Mouse (Mus musculus) cerebellum, adult 18-20 months (tissue): Measurements from ENCODE around the gene Maml1.

Experiments used
- DNase-seq, 2 experiments: peaks; one replicate each; pipeline ENCODE4 v3.0.0; 2021

The Maml1 gene

DNA sequence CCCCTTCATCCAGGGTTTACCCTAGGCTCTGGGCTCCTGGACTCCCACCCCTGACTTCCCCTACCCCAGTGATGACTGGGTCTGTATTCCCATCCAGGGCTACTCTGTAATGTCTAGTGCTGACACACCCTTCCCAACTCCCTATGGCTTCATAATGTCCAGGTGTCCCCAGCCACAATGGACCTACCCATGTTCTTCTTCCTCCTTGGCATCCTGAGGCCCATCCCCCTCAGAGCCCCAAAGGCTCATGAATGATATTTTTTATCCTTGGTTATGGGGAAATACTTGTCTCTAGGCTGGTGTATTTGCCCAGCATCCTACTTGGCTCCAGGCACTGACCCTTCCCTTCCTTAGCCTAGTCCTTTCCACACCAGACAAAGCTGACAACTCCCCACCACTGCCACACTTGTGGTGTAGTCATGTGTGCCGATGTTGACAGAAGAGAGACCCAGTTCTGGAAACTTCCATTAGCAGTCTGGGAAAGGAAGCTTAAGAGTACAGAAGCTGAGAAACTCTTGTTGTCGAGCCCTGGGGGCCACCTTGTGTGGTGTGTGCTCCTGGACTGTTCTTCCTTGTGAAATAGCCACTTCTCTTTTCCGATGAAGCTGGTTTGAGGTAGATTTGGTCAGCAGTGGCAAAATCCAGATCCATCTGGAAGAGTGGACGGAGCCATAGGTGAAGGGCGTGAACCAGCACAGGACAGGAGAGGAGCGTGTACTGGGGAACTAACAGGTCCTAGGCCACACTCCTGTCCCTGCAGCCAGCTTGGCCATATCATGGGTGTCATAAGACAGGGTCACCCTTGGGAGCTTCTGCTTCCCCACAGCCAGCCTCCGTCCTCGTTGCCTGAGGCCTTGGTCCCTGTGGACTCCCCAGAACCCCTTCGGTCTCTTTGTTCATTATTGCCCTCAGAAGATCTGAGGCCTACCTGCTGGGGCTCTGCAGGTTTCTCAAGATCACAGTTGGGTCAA, 53.0 kb downstream of the Maml1 start:
- DNase-seq = no peak

- no peak for DNase-seq
Measured at GRCm38 (mm10) chr11:50238324-50238723, 53.8 kb downstream of the Maml1 start, which contains the start of gene Ltc4s. Gene Ltc4s, minus strand, starts transcription at chr11:50238616.

DNA sequence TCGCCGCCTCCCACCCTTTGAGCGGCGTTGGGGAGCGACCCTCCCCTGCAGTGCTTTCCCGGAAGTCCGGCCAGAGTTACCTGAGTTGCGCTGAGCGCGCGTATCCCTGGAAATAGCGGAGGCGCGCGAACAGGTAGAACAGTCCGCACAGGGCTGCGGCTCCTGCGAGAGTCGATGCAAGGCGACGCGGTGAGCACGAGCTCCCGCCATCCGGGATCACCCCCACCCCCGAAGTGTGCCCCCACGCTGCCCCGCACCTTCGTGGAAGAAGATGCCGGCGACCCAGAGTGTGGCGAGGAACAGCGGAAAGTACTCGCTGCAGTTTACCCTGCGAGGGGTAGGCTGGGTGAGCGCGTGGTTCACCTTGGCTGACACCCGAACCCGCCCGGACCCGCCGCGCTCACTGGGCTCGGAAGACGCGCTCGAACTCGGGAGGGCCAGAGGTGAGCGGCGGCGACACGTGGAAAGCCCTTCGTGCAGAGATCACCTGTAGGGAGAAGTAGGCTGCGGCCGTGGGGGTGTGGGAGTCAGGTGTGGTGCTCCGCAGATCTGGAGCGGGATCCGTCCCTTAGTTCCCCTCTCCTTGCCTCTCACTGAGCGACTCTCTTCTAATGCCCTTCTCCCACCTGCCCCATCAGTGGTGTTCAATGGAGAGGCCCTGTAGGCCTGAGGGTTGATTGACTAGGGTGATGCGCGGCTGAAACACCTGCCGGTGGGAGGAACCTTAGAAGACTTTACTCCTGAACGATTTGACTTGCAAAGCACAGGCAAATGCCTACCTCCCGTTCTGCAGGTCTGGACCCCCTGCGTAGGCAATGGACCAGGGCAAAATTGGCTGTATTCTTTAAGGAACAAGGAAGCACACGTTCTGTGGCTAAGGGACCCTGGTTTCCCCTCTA, 54.9 kb downstream of the Maml1 start:
- DNase-seq = no peak

DNA sequence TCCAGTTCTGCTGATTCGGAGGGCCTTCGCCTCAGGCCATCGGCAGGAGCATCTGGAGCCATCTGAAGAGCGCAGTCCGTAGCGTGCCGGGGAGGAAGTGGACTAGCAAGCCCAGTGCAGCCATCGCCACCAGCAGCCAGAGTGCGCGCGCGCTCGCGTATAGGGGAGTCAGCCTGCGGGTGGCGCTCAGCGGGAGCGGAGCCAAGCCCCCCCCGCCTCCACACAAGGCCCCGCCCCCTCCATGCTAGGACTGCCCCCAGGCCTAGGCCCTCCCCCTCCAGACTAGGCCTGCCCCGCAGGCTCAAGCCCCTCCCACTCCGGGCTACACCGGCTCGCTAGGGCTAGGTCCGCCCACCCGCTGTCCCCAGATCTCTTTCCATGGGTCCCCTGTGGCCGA, 55.6 kb downstream of the Maml1 start:
- peak; percentile 76 to 78 for DNase-seq

DNA sequence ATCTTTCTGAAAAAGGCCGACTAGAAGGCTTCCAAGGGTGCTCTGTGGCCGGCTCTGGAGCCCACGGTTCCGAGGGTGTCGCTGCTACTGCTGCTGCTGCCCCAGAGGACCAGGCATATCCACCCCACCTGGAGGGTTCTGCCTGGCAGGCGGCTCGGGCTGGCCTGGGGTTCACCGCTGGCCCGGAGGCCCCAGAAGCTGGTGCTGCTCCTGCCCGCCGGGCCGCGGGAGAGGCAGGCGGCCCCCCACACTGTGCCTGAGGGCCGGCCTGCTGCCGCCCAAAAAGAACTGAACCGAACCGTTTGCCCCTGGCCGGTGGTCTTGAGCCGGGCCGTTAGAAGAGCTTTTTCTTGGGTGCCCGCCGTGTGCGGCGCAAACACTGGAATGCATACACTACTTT, 57.5 kb downstream of the Maml1 start:
- no peak for DNase-seq

GRCm38 (mm10) chr11:50233993-50234392, 58.1 kb downstream of the Maml1 start:
- no peak for DNase-seq

DNA sequence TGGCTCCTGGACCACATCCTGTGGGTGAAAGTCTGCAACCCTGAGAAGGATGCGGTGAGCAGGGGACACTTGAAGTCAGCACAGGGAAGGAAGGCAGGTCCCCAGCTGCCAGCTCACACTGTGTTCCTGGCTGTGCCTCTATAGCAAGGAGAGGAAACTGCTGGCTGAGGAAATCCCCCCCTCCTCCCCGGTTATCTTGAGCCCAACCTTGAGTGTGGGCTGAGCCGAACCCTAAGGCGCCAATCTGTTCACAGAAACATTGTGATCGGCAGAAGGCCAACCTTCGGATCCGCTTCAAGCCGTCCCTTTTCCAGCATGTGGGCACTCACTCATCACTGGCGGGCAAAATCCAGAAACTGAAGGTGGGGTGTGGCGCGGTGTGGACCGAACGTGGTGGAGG, 59.1 kb downstream of the Maml1 start:
- no peak for DNase-seq

DNA sequence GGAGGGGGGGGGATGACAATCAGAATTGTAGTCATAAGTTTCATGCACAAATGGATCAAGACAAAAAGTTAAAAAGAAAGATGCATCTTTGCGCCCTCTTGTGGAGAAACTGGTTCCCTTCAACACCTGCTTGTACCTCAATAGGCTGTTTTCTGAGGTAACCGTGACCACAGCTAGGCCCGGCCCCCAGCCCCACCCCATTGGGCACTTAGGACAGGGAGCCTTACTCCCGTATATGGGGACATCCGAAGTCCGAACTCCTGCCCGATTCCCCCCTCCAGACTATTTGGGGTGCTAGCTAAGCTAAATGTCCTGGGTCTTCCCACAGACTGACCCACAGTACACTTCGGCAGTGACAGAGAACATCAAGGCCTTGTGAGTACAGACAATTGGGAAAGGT, 60.7 kb downstream of the Maml1 start:
- peak; percentile 70 to 71 for DNase-seq

GRCm38 (mm10) chr11:50230481-50231304, 61.4 kb downstream of the Maml1 start:
- peak in 1 of 2 experiments; percentile 46 for DNase-seq

GRCm38 (mm10) chr11:50229252-50229910, 62.7 kb downstream of the Maml1 start:
- DNase-seq = peak; percentile 92 to 94

DNA sequence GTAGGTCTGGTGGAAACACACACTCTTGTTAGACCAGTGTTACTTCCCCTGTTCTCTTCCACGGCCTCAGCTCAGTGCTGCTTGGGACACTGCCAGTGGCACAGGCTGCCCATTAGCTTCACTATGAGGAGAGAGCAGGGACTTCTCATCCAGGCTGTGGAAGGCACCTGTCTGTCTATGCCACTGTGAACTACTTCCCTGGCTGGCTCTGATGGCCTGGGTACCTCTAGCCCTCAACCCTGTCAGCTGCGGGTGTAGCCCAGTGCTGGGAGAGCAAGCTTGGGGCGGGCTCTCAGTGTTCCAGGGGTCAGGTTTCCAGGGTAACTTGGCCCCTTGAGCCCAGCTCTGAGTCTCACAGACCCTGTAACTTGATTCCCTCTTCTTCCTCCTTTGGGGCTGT, 63.3 kb downstream of the Maml1 start:
- DNase-seq = peak; percentile 70 to 76

GRCm38 (mm10) chr11:50227736-50228135, 64.4 kb downstream of the Maml1 start:
- peak; percentile 79 to 86 for DNase-seq

DNA sequence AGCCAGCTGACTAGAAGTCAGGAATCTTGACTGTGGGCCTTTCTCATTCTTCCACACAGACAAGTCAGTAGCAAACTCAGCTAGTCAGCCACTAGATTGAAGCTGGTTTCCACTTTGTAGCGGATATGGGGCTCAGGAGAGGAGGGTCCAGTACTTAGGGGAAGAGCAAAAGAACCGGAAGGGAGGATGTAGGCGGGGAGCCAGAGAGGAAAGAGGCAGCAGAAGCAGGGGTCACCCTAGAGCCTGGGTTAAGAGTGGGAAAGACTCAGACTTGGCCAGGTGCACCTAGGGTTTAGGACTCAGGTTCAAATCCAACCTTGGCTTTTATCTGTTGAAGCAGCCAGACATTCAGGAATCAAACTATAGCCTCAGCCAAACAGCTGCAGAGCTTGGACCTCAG, 64.9 kb downstream of the Maml1 start:
- no peak for DNase-seq

DNA sequence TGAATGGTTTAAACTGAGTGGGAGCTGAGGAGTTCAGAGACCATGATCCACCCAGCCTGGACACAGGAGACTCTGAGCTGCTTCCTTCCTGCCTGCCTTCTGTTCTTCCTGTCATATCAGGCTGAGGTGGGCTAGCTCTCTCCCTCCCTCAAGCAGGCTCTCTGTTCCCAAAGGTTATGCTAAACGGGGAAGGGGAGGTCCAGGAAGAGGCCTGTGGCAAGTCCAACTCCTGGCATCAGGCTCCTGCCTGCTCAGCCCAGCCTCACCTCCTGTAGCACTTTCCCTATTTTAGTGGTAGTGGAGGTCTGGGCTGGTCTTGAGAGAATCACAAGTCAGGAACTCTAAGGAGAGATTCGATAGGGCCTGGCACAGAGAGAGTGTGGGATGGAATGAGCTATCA, 65.7 kb downstream of the Maml1 start:
- no peak for DNase-seq

- DNase-seq = peak; percentile 64 to 68
Measured at GRCm38 (mm10) chr11:50225611-50226378, 66.3 kb downstream of the Maml1 start.

DNA sequence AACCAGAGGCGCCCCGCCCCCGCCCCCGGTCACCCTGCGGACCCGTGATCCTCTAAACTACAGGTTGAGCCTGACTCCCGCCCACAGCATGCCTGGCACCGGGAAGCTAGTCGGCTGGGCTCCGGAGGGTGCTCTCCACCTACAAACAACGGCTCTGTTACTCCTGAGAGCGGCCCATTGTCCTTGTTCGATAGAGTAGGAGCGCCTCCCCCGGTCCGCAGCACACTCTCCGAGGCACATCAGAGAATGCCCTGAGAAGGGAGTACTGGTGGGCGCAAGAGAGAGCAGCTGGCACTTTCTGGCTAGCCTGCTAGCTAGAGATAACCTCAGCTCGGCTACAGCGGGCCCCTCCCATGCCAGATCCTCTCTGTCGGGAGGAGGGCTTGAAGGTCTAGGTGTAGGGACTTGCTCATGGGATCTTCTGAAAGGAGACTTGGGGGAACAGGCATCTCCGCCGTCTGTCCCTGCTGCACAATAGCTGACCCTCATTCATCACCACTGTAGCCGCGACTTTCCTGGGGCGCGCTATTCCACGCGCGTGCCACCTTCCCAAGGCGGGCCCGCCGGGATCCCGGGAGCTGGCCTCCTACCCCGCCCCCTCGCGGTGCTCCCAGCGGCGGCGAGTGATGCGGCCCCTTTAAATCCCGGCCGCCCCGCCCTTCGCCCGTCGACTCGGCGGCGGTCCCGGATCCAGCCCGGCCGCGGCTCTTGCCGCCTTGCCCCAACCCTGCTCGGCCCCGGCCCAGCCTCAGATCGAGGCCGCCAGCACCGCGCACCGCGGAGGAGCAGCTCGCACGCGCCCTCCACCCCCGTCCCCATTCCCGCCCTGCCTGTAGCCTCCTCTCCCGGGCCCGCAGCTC, 67.2 kb downstream of the Maml1 start:
- DNase-seq = peak; percentile 90 to 96

DNA sequence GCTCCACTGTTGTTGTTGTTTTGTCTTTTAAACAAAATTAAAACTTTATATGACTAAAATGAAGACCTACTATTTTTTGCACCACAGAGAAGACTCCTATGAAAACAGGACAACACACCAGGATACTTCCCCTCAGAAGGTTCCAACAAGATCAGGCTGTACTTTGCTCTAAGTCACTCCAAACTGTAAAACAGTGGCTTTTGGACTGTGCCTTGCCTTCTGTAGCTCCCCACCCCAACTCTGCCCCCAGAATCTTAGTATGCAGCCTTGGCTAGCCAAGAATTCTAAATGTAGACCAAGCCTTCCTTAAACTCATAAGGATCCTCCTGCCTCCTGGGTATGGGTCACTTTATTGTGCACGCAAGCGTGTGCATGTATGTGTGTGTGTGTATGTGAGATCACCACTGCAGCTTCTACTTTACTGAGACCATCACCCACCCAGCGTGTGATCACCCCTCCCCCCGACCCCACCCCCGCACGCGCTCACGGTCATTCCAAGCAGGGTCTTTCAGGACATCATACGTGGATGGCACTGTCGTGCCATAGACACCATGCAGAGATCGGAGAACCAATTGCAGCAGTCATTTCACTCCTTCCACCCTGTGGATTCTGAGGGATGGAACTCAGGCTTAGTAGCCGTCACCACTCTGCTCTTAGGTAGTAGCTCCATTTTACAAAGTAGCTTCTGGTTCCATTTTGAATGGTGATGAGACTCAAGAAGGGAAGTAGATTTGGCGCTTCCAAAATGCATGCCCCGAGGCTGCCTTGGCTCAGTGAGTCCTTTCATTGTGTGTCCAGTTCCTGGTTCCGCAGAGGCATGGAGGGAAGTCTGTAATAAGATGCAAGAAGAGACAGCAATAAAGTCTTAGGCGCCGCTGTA, 68.1 kb downstream of the Maml1 start:
- DNase-seq = no peak

DNA sequence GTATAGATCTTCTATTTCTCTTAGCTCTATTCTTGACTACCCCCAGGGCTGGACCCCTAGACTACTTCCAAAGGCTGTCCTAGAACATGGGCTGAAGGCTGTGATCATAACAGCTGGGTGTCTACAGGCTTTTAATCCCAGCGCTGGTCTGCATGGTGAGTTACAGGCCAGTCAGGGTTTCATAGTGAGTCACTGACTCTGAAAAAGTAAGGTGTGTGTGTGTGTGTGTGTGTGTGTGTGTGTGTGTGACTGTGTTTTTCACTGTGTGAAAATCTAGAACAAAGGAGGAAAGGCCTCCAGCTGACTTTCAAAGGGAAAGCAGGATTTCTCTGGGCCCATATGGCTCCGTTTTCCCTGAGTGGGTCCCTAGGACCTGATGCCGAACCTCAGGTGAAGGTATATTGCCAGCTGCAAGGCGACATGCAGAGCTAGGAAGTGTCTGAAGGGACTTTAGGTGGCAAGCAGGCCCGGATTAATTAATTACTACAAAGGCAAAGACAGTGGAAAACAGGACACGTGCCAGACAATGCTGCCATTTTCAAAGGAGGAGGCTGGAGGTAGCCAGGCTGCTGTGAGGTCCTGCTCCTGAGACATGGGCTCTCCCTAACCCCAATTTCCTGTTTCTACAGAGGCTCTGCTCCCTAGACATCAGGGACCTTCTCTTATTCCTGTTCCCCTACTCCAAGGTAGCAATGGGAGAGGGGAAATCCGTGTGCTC, 69.4 kb downstream of the Maml1 start:
- DNase-seq = no peak
